Mouse (Mus musculus): ENCODE data around the gene St6galnac3. TPM values are rescaled to one million over a fixed set of nuclear protein-coding genes. Genes with fewer than 3 reads are reported as not detected.

The St6galnac3 gene
- total and polyA plus RNA-seq, 3 experiments = 0.08 to 1.1 (median 0.38) TPM

- Histone ChIP-seq H3K9ac (ENCODE audit: insufficient read depth, low read depth) (no peak overlapping the region), H3K9me3 (replicated peaks; ENCODE audit: low read length) (no peaks in the 10 kb centered on the region), H3K4me3 (replicated peaks in 1 of 3; ENCODE audit: low read depth in 2 of 3, low read length in 2 of 3, poor library complexity in 1 of 3) (no peak overlapping the region), H3K4me1 (ENCODE audit: control insufficient read depth in 1 of 2, insufficient read depth in 2 of 2) (peaks cover 2 to 3% of the 10 kb centered on the region in 2 experiments; a peak in 1 of 4 replicates), H3K79me2 (replicated peaks; ENCODE audit: control insufficient read depth, extremely low read depth, insufficient read depth, poor library complexity, severe bottlenecking) (no peaks in the 10 kb centered on the region), H3K4me2 (ENCODE audit: insufficient read depth, low read depth, poor library complexity, severe bottlenecking) (no peak overlapping the region), H3K36me3 (replicated peaks in 1 of 2; ENCODE audit: control insufficient read depth in 1 of 2, insufficient read depth in 1 of 2, low read length in 1 of 2) (no peaks in the 10 kb centered on the region), H3K27ac (ENCODE audit: insufficient read depth, low read depth) (no peak overlapping the region), H3K27me3 (replicated peaks) (no peaks in the 10 kb centered on the region)
- TF ChIP-seq RCOR1 (conservative IDR thresholded peaks at IDR 0.05; ENCODE audit: low read depth, low read length) (no peak), POLR2A (IDR thresholded peaks at IDR 0.05; ENCODE audit: low read depth, low read length) (no peak), EP300 (IDR thresholded peaks at IDR 0.05; ENCODE audit: low read length) (no peak), PAX5 (IDR thresholded peaks at IDR 0.05; ENCODE audit: low read length) (no peak)
- in situ Hi-C loops (cut with MboI; ENCODE audit: low pct_ligation_motif_present, low pct_unique_long_range_greater_than_20kb, low sequenced_read_pairs) (no loop called here), dilution Hi-C loops (cut with MboI; ENCODE audit: extremely low pct_ligation_motif_present, extremely low pct_unique_long_range_greater_than_20kb, low sequenced_read_pairs) (no loop called here)
- no peak for DNase-seq (ENCODE audit: extremely low read depth)
Measured at GRCm38 (mm10) chr3:153691537-153691936, 33.4 kb downstream of the St6galnac3 start.

- H3K9me3 ChIP-seq (replicated peaks; ENCODE audit: low read length) = no peaks in the 10 kb centered on the region
- H3K4me3 ChIP-seq (replicated peaks in 1 of 3; ENCODE audit: low read depth in 2 of 3, low read length in 2 of 3, poor library complexity in 1 of 3) = no peak overlapping the region
- no peak for DNase-seq (ENCODE audit: extremely low read depth)
- no peaks in the 10 kb centered on the region for H3K27me3 ChIP-seq (replicated peaks)
- no peaks in the 10 kb centered on the region for H3K36me3 ChIP-seq (replicated peaks in 1 of 2; ENCODE audit: control insufficient read depth in 1 of 2, insufficient read depth in 1 of 2, low read length in 1 of 2)
- in situ Hi-C loops (cut with MboI; ENCODE audit: low pct_ligation_motif_present, low pct_unique_long_range_greater_than_20kb, low sequenced_read_pairs) = no loop called here
- dilution Hi-C loops (cut with MboI; ENCODE audit: extremely low pct_ligation_motif_present, extremely low pct_unique_long_range_greater_than_20kb, low sequenced_read_pairs) = no loop called here
- H3K4me2 ChIP-seq (ENCODE audit: insufficient read depth, low read depth, poor library complexity, severe bottlenecking) = no peak overlapping the region
- no peaks in the 10 kb centered on the region for H3K79me2 ChIP-seq (replicated peaks; ENCODE audit: control insufficient read depth, extremely low read depth, insufficient read depth, poor library complexity, severe bottlenecking)
- no peak for TF ChIP-seq HCFC1 (IDR thresholded peaks at IDR 0.05; ENCODE audit: low read depth, low read length)
- TF ChIP-seq MAFK (IDR thresholded peaks at IDR 0.05; ENCODE audit: insufficient replicate concordance, low read length) = no peak
- TF ChIP-seq POLR2AphosphoS2 (IDR thresholded peaks at IDR 0.05; ENCODE audit: low read depth, low read length) = no peak
- TF ChIP-seq ZNF384 (IDR thresholded peaks at IDR 0.05; ENCODE audit: low read depth, low read length) = no peak
- no peak for TF ChIP-seq TCF12 (IDR thresholded peaks at IDR 0.05; ENCODE audit: low read depth, low read length)
- no peak for TF ChIP-seq MAX (IDR thresholded peaks at IDR 0.05; ENCODE audit: low read length)
- no peak for TF ChIP-seq ZC3H11A (IDR thresholded peaks at IDR 0.05; ENCODE audit: low read depth, low read length)
- no peak for TF ChIP-seq IRF4 (IDR thresholded peaks at IDR 0.05; ENCODE audit: low read depth, low read length)
- no peak overlapping the region for H3K9ac ChIP-seq (ENCODE audit: insufficient read depth, low read depth)
- H3K4me1 ChIP-seq (ENCODE audit: control insufficient read depth in 1 of 2, insufficient read depth in 2 of 2) = peaks cover 2 to 8% of the 10 kb centered on the region in 2 experiments; a peak in 1 of 4 replicates
- no peak overlapping the region for H3K27ac ChIP-seq (ENCODE audit: insufficient read depth, low read depth)
Measured at GRCm38 (mm10) chr3:153690553-153690952, 34.4 kb downstream of the St6galnac3 start.

- H3K36me3 ChIP-seq (replicated peaks in 1 of 2; ENCODE audit: control insufficient read depth in 1 of 2, insufficient read depth in 1 of 2, low read length in 1 of 2) = no peaks in the 10 kb centered on the region
- H3K4me2 ChIP-seq (ENCODE audit: insufficient read depth, low read depth, poor library complexity, severe bottlenecking) = no peak overlapping the region
- no peak overlapping the region for H3K9ac ChIP-seq (ENCODE audit: insufficient read depth, low read depth)
- no peaks in the 10 kb centered on the region for H3K79me2 ChIP-seq (replicated peaks; ENCODE audit: control insufficient read depth, extremely low read depth, insufficient read depth, poor library complexity, severe bottlenecking)
- H3K4me1 ChIP-seq (ENCODE audit: control insufficient read depth in 1 of 2, insufficient read depth in 2 of 2) = peaks cover 4 to 10% of the 10 kb centered on the region in 2 experiments; a peak in 1 of 4 replicates
- no peak overlapping the region for H3K27ac ChIP-seq (ENCODE audit: insufficient read depth, low read depth)
- dilution Hi-C loops (cut with MboI; ENCODE audit: extremely low pct_ligation_motif_present, extremely low pct_unique_long_range_greater_than_20kb, low sequenced_read_pairs) = no loop called here
- H3K4me3 ChIP-seq (replicated peaks in 1 of 3; ENCODE audit: low read depth in 2 of 3, low read length in 2 of 3, poor library complexity in 1 of 3) = no peak overlapping the region
- no peak for DNase-seq (ENCODE audit: extremely low read depth)
- no peaks in the 10 kb centered on the region for H3K27me3 ChIP-seq (replicated peaks)
- in situ Hi-C loops (cut with MboI; ENCODE audit: low pct_ligation_motif_present, low pct_unique_long_range_greater_than_20kb, low sequenced_read_pairs) = no loop called here
- H3K9me3 ChIP-seq (replicated peaks; ENCODE audit: low read length) = no peaks in the 10 kb centered on the region
- no peak for TF ChIP-seq ETS1 (conservative IDR thresholded peaks at IDR 0.05; ENCODE audit: low read depth, low read length)
- TF ChIP-seq UBTF (IDR thresholded peaks at IDR 0.05; ENCODE audit: low read depth, low read length) = 0 out of 2 replicates have a peak, but pooled peaks have one; percentile 38
- TF ChIP-seq ZNF384 (IDR thresholded peaks at IDR 0.05; ENCODE audit: low read depth, low read length) = peak; percentile 69; the same call in 1 of the 2 replicates
Measured at GRCm38 (mm10) chr3:153689793-153690291, 35.1 kb downstream of the St6galnac3 start.

Measured in CH12.LX (cell line).